Mouse (Mus musculus): ENCODE measurements around the gene Fcgr3. TPM values are rescaled to one million over a fixed set of nuclear protein-coding genes. Genes with fewer than 3 reads are reported as not detected.

Gene Fcgr3
- total RNA-seq, 2 experiments from 2014 or later: 11.6 to 14.3 TPM

DNA sequence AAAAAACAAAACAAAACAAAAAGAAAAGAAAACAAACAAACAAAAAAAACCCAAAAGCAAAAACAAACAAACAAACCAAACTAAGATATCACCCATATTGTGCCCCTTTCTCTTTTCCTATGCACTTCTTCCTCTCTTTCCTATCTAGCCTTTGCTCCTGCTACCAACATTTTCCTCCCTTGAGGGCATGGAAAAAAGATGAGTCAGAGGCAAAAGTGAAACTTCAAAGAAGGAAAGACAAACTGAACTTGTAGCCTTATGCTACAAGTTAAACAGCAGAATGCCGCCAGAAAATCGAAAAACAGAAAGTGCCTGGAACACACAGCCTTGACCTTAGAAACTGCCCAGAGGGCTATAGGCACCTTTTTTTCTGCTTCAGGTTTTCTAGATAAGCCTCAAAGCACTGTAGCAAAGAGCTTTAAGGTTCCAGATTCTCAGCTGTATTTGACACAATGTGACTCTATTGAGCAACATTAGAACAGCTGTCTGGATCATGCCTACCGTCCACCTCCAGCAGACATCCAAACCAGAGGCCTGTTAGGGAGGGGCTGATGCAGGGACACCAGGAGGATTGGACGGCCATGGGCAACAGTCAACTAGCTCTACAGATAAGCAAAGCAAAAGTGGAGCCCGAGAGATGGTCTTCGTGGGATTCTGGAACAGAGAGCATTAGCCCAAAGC lies 47.9 kb downstream of the Fcgr3 start:
- H3K4me3 ChIP-seq: no peak overlapping the region
- TF ChIP-seq CTCF (IDR thresholded peaks at IDR 0.05): no peak
- DNase-seq (ENCODE audit: extremely low spot score in 1 of 2, low spot score in 2 of 2): no peak
- no peak overlapping the region for H3K27ac ChIP-seq
- intact Hi-C loops (cut with DNase I): no loop called here

DNA sequence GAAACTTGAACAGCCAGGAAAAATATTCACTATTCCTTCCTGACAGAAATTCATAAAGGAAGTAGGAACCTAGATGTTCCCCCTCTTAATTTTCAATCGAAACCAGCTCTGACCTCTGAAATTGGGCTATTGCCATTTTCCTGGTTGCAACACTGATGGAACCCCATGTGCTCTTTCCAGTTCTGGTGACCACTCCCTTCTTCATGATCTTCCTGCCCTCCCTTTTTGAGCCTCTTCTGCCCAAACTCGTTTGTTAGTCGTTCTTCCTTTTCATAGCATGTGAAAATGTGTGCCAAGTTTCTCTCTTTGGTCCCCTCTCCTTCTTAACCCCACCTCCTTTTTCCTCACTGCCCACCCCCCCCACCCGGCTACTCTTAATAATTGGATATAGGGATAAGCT lies 53.0 kb downstream of the Fcgr3 start:
- no peak for TF ChIP-seq CTCF (IDR thresholded peaks at IDR 0.05)
- DNase-seq (ENCODE audit: extremely low spot score in 1 of 2, low spot score in 2 of 2): no peak
- Histone ChIP-seq H3K27ac (no peak overlapping the region), H3K4me3 (no peak overlapping the region)
- intact Hi-C loops (cut with DNase I): no loop called here

DNA sequence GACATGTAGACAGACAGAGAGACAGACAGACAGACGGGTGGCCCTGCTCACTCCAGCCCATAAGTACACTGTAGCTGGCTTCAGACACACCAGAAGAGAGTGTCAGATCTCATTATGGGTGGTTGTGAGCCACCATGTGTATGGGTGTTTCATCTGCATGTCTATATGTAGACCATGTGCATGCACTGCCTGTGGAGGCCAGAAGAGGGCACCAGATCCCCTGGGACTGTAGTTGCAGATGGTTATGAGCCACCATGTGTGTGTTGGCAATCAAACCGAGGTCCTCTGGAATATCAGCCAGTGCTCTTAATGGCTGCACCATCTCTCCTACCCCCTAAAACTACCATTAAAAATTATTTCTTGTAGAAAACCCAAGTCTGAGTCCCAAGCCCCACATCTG lies 57.8 kb downstream of the Fcgr3 start:
- Histone ChIP-seq H3K27ac (no peak overlapping the region), H3K4me3 (no peak overlapping the region)
- peak; percentile 14 for TF ChIP-seq CTCF (IDR thresholded peaks at IDR 0.05)
- no peak for DNase-seq (ENCODE audit: extremely low spot score in 1 of 2, low spot score in 2 of 2)
- intact Hi-C loops (cut with DNase I): no loop called here

DNA sequence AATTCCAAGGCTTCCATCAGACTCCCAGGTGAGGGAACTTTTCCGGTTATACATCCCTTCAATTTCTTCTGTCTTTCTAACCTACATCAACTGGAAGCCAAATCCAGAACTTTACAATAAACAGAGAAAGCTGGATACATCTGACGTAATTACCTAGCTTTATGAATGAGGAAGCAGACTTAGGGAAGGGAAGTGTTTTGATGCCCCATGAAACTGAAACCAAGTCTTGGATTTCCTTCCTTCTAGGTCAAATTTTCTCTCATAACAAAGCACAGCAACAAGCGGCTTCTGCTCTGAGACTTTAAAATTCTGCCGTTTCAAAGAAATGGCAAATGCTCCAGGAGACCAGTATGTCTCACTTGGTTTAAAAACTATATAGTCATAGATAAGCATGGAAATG lies 58.4 kb downstream of the Fcgr3 start:
- intact Hi-C loops (cut with DNase I): no loop called here
- TF ChIP-seq CTCF (IDR thresholded peaks at IDR 0.05): no peak
- H3K27ac ChIP-seq: no peak overlapping the region
- DNase-seq (ENCODE audit: extremely low spot score in 1 of 2, low spot score in 2 of 2): no peak
- H3K4me3 ChIP-seq: no peak overlapping the region

DNA sequence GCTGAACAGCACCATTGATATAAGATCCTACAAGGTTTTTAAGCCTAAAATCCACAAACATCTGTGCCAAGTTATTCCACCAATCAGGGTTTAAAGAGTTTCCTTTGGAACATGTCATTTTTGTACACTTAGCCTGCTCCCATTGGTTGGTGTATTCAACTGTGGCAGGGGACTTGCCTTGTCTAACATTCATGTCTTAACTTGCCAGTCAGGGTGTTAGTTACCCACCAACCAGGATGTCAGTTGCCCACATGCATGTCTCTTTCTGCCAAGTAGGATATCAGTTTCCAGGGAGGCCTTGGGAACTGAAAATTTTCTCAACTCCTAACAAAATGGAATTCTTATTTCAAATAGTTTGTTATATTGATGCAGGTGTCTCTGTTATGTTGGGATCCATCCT lies 59.1 kb downstream of the Fcgr3 start:
- no peak overlapping the region for H3K4me3 ChIP-seq
- H3K27ac ChIP-seq: no peak overlapping the region
- DNase-seq (ENCODE audit: extremely low spot score in 1 of 2, low spot score in 2 of 2): no peak
- TF ChIP-seq CTCF (IDR thresholded peaks at IDR 0.05): no peak
- intact Hi-C loops (cut with DNase I): no loop called here

DNA sequence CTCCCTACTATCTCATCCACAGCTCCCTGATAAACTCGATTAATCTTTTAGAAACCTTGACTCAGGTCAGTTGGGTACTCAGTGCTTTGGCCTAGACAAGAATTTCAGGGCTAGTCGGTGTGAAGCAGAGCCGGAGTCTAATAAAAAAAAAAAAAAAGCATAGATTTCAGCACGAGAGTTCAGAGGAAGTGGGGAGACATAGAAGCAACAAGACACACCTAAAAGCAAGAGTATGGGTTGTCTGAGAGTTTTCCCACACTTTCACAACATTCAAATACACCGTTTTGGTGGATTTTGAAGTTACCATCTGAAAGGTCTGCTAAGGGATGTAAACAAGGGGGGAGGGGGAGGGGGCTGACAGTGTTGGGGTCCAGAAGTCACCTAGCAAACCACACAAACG lies 59.7 kb downstream of the Fcgr3 start:
- no peak for TF ChIP-seq CTCF (IDR thresholded peaks at IDR 0.05)
- no peak overlapping the region for H3K4me3 ChIP-seq
- no peak overlapping the region for H3K27ac ChIP-seq
- intact Hi-C loops (cut with DNase I): no loop called here
- no peak for DNase-seq (ENCODE audit: extremely low spot score in 1 of 2, low spot score in 2 of 2)

Small RNAs within 50 kb of the gene (microRNA-seq; reads per million reads assigned to microRNA genes)
- gene Gm27552: 0 reads per million in 2 experiments
- gene Gm27844: 0 reads per million in 2 experiments
- 0.49 to 1.4 reads per million in 2 experiments for gene Mir6546

Other genes starting within 250 kb of the Fcgr3 start
- 10 to 100 TPM; 52.7 to 59.5 TPM for gene Atf6, start 197.2 kb downstream of the Fcgr3 start, total RNA-seq (2021)
- gene Gm26620, start 179.9 kb downstream of the Fcgr3 start, total RNA-seq (2021): under 1 TPM; 0.45 to 0.58 TPM
- 10 to 100 TPM; 14.3 to 15.5 TPM for gene Dusp12, start 179.4 kb downstream of the Fcgr3 start, total RNA-seq (2021)
- under 1 TPM; 0.97 to 0.98 TPM for gene Fcrlb, start 152.0 kb downstream of the Fcgr3 start, total RNA-seq (2021)
- gene Fcrla, start 137.4 kb downstream of the Fcgr3 start, total RNA-seq (2021): not detected
- gene Fcgr2b, start 88.4 kb downstream of the Fcgr3 start, total RNA-seq (2021): 1 to 10 TPM; 4.7 to 5.0 TPM
- under 1 TPM in 1 of 2 experiments, not detected in 1; 0.36 TPM for gene Fcgr4, start 46.0 kb downstream of the Fcgr3 start, total RNA-seq (2021)
- gene Cfap126, start 49.0 kb upstream of the Fcgr3 start, total RNA-seq (2021): 1 to 10 TPM in 1 of 2 experiments, not detected in 1; 1.5 TPM
- gene Sdhc, start 85.7 kb upstream of the Fcgr3 start, total RNA-seq (2021): 100 to 1,000 TPM; 194 to 195 TPM
- not detected for gene Mpz, start 85.8 kb upstream of the Fcgr3 start, total RNA-seq (2021)
- 100 to 1,000 TPM in 1 of 2 experiments, 10 to 100 TPM in 1; 76.7 to 113 TPM for gene Pcp4l1, start 131.3 kb upstream of the Fcgr3 start, total RNA-seq (2021)
- gene Nr1i3, start 149.0 kb upstream of the Fcgr3 start, total RNA-seq (2021): under 1 TPM; 0.19 to 0.23 TPM
- 10 to 100 TPM; 86.4 to 91.2 TPM for gene Tomm40l, start 157.6 kb upstream of the Fcgr3 start, total RNA-seq (2021)
- gene Apoa2, start 160.1 kb upstream of the Fcgr3 start, total RNA-seq (2021): 1 to 10 TPM; 1.5 to 2.2 TPM
- gene Fcer1g, start 169.4 kb upstream of the Fcgr3 start, total RNA-seq (2021): 10 to 100 TPM; 12.6 to 14.4 TPM
- gene Adamts4, start 185.5 kb upstream of the Fcgr3 start, total RNA-seq (2021): 1 to 10 TPM; 6.7 to 8.6 TPM
- 100 to 1,000 TPM; 267 to 272 TPM for gene Ndufs2, start 186.5 kb upstream of the Fcgr3 start, total RNA-seq (2021)
- gene B4galt3, start 205.4 kb upstream of the Fcgr3 start, total RNA-seq (2021): 10 to 100 TPM; 57.0 to 69.2 TPM
- gene Ppox, start 216.3 kb upstream of the Fcgr3 start, total RNA-seq (2021): 10 to 100 TPM; 26.0 to 32.1 TPM
- gene Usp21, start 223.1 kb upstream of the Fcgr3 start, total RNA-seq (2021): 10 to 100 TPM; 59.8 to 65.7 TPM
- gene Ufc1, start 230.1 kb upstream of the Fcgr3 start, total RNA-seq (2021): 100 to 1,000 TPM; 101 to 108 TPM

Measured in left cerebral cortex, adult 2 months (tissue).